ENCODE assay signal across 8 mouse cellular contexts in genomic region chr7:7277556-7277955, GRCm38 (mm10). TPM values are rescaled to one million over a fixed set of nuclear protein-coding genes. Genes with fewer than 3 reads are reported as not detected.
DNase-seq lines count a peak whose midpoint lies in the region; ATAC-seq and TF ChIP-seq lines count a peak whose summit lies in the region.
"Not testable (repeated sequence)": the region's sequence is repeated elsewhere in the genome, so short reads cannot be mapped to it uniquely, and the experiment has no call there.

No protein-coding gene starts in this region.

- peak; percentile 16 for DNase-seq in R1 (ENCODE audit: low read depth, low spot score)
- peak; percentile 49 for DNase-seq in embryo, embryonic 9.5 days (ENCODE audit: extremely low spot score)
- DNase-seq in intestine, embryonic 14.5 days (ENCODE audit: low spot score): peak; percentile 67
- peak; percentile 62 for DNase-seq in limb, embryonic 11.5 days (ENCODE audit: low spot score)
- DNase-seq in yolk sac, embryonic 10.5 days (ENCODE audit: low spot score): peak; percentile 59

- TF ChIP-seq POLR2A in olfactory bulb, adult 2 months (IDR thresholded peaks at IDR 0.05; ENCODE audit: insufficient read depth, low read depth, low read length): not testable (repeated sequence)

- H3K4me1 ChIP-seq in intestine, embryonic 14.5 days (replicated peaks; ENCODE audit: control insufficient read depth, insufficient read depth, low read length); limb, embryonic 11.5 days (ENCODE audit: control insufficient read depth, insufficient read depth, low read length); olfactory bulb, adult 2 months (ENCODE audit: control insufficient read depth, insufficient read depth, low read length): not testable (repeated sequence)
- H3K4me1 ChIP-seq in megakaryocyte, embryonic 14.5 days: peaks cover 18% of the 10 kb centered on the region

- peak overlapping the region; percentile 40 for H3K4me2 ChIP-seq in intestine, embryonic 14.5 days (ENCODE audit: low read length)
- peak overlapping the region; percentile 15; the same call in 1 of the 2 replicates for H3K4me2 ChIP-seq in limb, embryonic 11.5 days (ENCODE audit: low read depth, severe bottlenecking)

- WGBS in intestine, embryonic 14.5 days: 57% methylated on average over 24 of the region's 24 CpGs
- 57% methylated on average over 24 of the region's 24 CpGs for WGBS in limb, embryonic 11.5 days
- 30% methylated on average over 24 of the region's 24 CpGs for WGBS in olfactory bulb, adult 2 months

- not testable (repeated sequence) for H3K27me3 ChIP-seq in intestine, embryonic 14.5 days (replicated peaks; ENCODE audit: control insufficient read depth, insufficient read depth, low read length); limb, embryonic 11.5 days (ENCODE audit: control insufficient read depth, insufficient read depth, low read length); megakaryocyte, embryonic 14.5 days (replicated peaks)

- not testable (repeated sequence) for H3K9me3 ChIP-seq in intestine, embryonic 14.5 days (ENCODE audit: control insufficient read depth, low read length); limb, embryonic 11.5 days (ENCODE audit: control insufficient read depth, low read length); megakaryocyte, embryonic 14.5 days

- peak overlapping the region; percentile 38 for H3K4me3 ChIP-seq in intestine, embryonic 14.5 days (ENCODE audit: low read depth, low read length)
- H3K4me3 ChIP-seq in limb, embryonic 11.5 days (ENCODE audit: low read depth, low read length): peak overlapping the region; percentile 10; the same call in 1 of the 2 replicates
- H3K4me3 ChIP-seq in megakaryocyte, embryonic 14.5 days (replicated peaks): peak overlapping the region; percentile 70
- peak overlapping the region; percentile 45 for H3K4me3 ChIP-seq in olfactory bulb, adult 2 months (ENCODE audit: insufficient read depth, low read depth, low read length)

- 0 out of 2 replicates have a peak overlapping the region, but pooled peaks have one; percentile 16 for H3K9ac ChIP-seq in intestine, embryonic 14.5 days (ENCODE audit: low read length)
- not testable (repeated sequence) for H3K9ac ChIP-seq in limb, embryonic 11.5 days (ENCODE audit: low read length)

- peak overlapping the region; percentile 47; the same call in 1 of the 2 replicates for H3K27ac ChIP-seq in intestine, embryonic 14.5 days (ENCODE audit: low read depth)
- not testable (repeated sequence) for H3K27ac ChIP-seq in limb, embryonic 11.5 days (replicated peaks; ENCODE audit: low read depth, low read length)
- peak overlapping the region; percentile 10 for H3K27ac ChIP-seq in olfactory bulb, adult 2 months (ENCODE audit: insufficient read depth, low read depth, low read length)

- H3K36me3 ChIP-seq in intestine, embryonic 14.5 days (ENCODE audit: control insufficient read depth, insufficient read depth, low read length); limb, embryonic 11.5 days (ENCODE audit: control insufficient read depth, insufficient read depth, low read length); megakaryocyte, embryonic 14.5 days (replicated peaks; ENCODE audit: low read length): not testable (repeated sequence)

- TF ChIP-seq CTCF in olfactory bulb, adult 2 months (IDR thresholded peaks at IDR 0.05; ENCODE audit: insufficient read depth, low read depth, low read length): not testable (repeated sequence)

- peak; percentile 17 for ATAC-seq in granulocyte monocyte progenitor cell, adult 5-6 weeks (replicated peaks; ENCODE audit: poor library complexity, severe bottlenecking)
- ATAC-seq in intestine, embryonic 14.5 days (replicated peaks; ENCODE audit: low FRiP score, low TSS enrichment, low read depth): peak; percentile 72
- ATAC-seq in limb, embryonic 11.5 days (ENCODE audit: insufficient number of reproducible peaks, low FRiP score, low TSS enrichment, low read depth): peak; percentile 75

RNA-seq across cellular contexts. Expression of gene Gm45844, which starts 0.5 kb away (rescaled TPM):
- total RNA-seq in granulocyte monocyte progenitor cell, adult 5-6 weeks (2014; fragmentation: Nextera tagmentation): 1.3 TPM in 1 of 2 replicates, not detected in the other
- total RNA-seq in granulocyte monocyte progenitor cell, adult 5-6 weeks (2017): 0.47 and 1.9 TPM in 2 replicates
- polyA plus RNA-seq in intestine, embryonic 14.5 days (2014; fragmentation: Nextera tagmentation; extraction: Ambion mirVana): 3.0 and 3.2 TPM in 2 replicates
- polyA plus RNA-seq in limb, embryonic 11.5 days (2014; fragmentation: Nextera tagmentation; extraction: Ambion mirVana): 2.5 and 2.6 TPM in 2 replicates
- 0.07 TPM in 1 of 2 replicates, not detected in the other for polyA plus RNA-seq in megakaryocyte, embryonic 14.5 days (2012; ENCODE audit: insufficient read depth, low replicate concordance)
- polyA plus RNA-seq in olfactory bulb, adult 2 months (2012; ENCODE audit: insufficient read depth, insufficient read length, low replicate concordance, missing spikeins): not detected in 2 replicates

RNA-seq across cellular contexts. Expression of gene Clcn4, which starts 23.1 kb away (rescaled TPM):
- 18.2 and 23.0 TPM in 2 replicates for total RNA-seq in granulocyte monocyte progenitor cell, adult 5-6 weeks (2014; fragmentation: Nextera tagmentation)
- 22.6 and 24.0 TPM in 2 replicates for total RNA-seq in granulocyte monocyte progenitor cell, adult 5-6 weeks (2017)
- 46.0 and 55.5 TPM in 2 replicates for polyA plus RNA-seq in intestine, embryonic 14.5 days (2014; fragmentation: Nextera tagmentation; extraction: Ambion mirVana)
- polyA plus RNA-seq in limb, embryonic 11.5 days (2014; fragmentation: Nextera tagmentation; extraction: Ambion mirVana): 28.5 and 29.8 TPM in 2 replicates
- polyA plus RNA-seq in megakaryocyte, embryonic 14.5 days (2012; ENCODE audit: insufficient read depth, low replicate concordance): 2.7 and 4.8 TPM in 2 replicates
- polyA plus RNA-seq in olfactory bulb, adult 2 months (2012; ENCODE audit: insufficient read depth, insufficient read length, low replicate concordance, missing spikeins): not detected in 2 replicates

RNA-seq across cellular contexts. Expression of gene Vmn2r29, which starts 30.4 kb away (rescaled TPM):
- 0.38 and 7.4 TPM in 2 replicates for total RNA-seq in granulocyte monocyte progenitor cell, adult 5-6 weeks (2014; fragmentation: Nextera tagmentation)
- 0.13 TPM in 1 of 2 replicates, not detected in the other for total RNA-seq in granulocyte monocyte progenitor cell, adult 5-6 weeks (2017)
- polyA plus RNA-seq in intestine, embryonic 14.5 days (2014; fragmentation: Nextera tagmentation; extraction: Ambion mirVana): 0.15 and 0.45 TPM in 2 replicates
- polyA plus RNA-seq in limb, embryonic 11.5 days (2014; fragmentation: Nextera tagmentation; extraction: Ambion mirVana): 0.20 and 0.35 TPM in 2 replicates
- polyA plus RNA-seq in megakaryocyte, embryonic 14.5 days (2012; ENCODE audit: insufficient read depth, low replicate concordance): not detected in 2 replicates
- polyA plus RNA-seq in olfactory bulb, adult 2 months (2012; ENCODE audit: insufficient read depth, insufficient read length, low replicate concordance, missing spikeins): not detected in 2 replicates

RNA-seq across cellular contexts. Expression of gene Vmn2r30, which starts 59.9 kb away (rescaled TPM):
- total RNA-seq in granulocyte monocyte progenitor cell, adult 5-6 weeks (2014; fragmentation: Nextera tagmentation): not detected in 2 replicates
- not detected in 2 replicates for total RNA-seq in granulocyte monocyte progenitor cell, adult 5-6 weeks (2017)
- 0.03 TPM in 1 of 2 replicates, not detected in the other for polyA plus RNA-seq in intestine, embryonic 14.5 days (2014; fragmentation: Nextera tagmentation; extraction: Ambion mirVana)
- polyA plus RNA-seq in limb, embryonic 11.5 days (2014; fragmentation: Nextera tagmentation; extraction: Ambion mirVana): not detected in 2 replicates
- polyA plus RNA-seq in megakaryocyte, embryonic 14.5 days (2012; ENCODE audit: insufficient read depth, low replicate concordance): 0.03 TPM in 1 of 2 replicates, not detected in the other
- polyA plus RNA-seq in olfactory bulb, adult 2 months (2012; ENCODE audit: insufficient read depth, insufficient read length, low replicate concordance, missing spikeins): not detected in 2 replicates

Comparison
In these comparisons a context has a peak if more than half of its experiments do, and no peak if none do; other contexts are left out.
1. DNase-seq: peak in every context shown above with its lines; median percentile 67 in intestine, embryonic 14.5 days; 62 in limb, embryonic 11.5 days; 59 in yolk sac, embryonic 10.5 days; 49 in embryo, embryonic 9.5 days; 16 in R1.
2. ATAC-seq: peak in every context shown above with its lines; median percentile 75 in limb, embryonic 11.5 days; 72 in intestine, embryonic 14.5 days; 17 in granulocyte monocyte progenitor cell, adult 5-6 weeks.
3. H3K4me3 ChIP-seq: peak in every context shown above with its lines; median percentile 70 in megakaryocyte, embryonic 14.5 days; 45 in olfactory bulb, adult 2 months; 38 in intestine, embryonic 14.5 days; 10 in limb, embryonic 11.5 days.